Mouse (Mus musculus): ENCODE results near the gene Fau. TPM values are rescaled to one million over a fixed set of nuclear protein-coding genes. Genes with fewer than 3 reads are reported as not detected.

Fau gene
- 1,017 and 1,054 TPM in 2 replicates for polyA plus RNA-seq (2014; fragmentation: Nextera tagmentation; extraction: Ambion mirVana)

GRCm38 (mm10) chr19:6057313-6058096 lies at the start of gene Fau, which contains the start of gene Mrpl49:
Gene Fau, plus strand, starts transcription at chr19:6057844.
Gene Mrpl49, minus strand, starts transcription at chr19:6057785.
- under 1% methylated on average over 63 of the region's 63 CpGs for WGBS
- peaks cover 56% of the 10 kb centered on the region for H3K36me3 ChIP-seq (ENCODE audit: control insufficient read depth, insufficient read depth, low read length)
- DNase-seq (ENCODE audit: low spot score), result peak; percentile 97
- ATAC-seq (replicated peaks; ENCODE audit: low FRiP score, low TSS enrichment, low read depth), result peak; percentile 80
- H3K9me3 ChIP-seq (ENCODE audit: control insufficient read depth, low read length), result no peaks in the 10 kb centered on the region
- H3K4me1 ChIP-seq (replicated peaks; ENCODE audit: control insufficient read depth, insufficient read depth, low read length), result peaks cover 24% of the 10 kb centered on the region
- peak within 1 kb of the TSS; percentile 92 for H3K4me3 ChIP-seq (ENCODE audit: low read depth, low read length)
- H3K9ac ChIP-seq (ENCODE audit: low read length), result peak within 1 kb of the TSS; percentile 90
- H3K27me3 ChIP-seq (replicated peaks; ENCODE audit: control insufficient read depth, insufficient read depth, low read length), result no peaks in the 10 kb centered on the region
- H3K4me2 ChIP-seq (ENCODE audit: low read length), result peak within 1 kb of the TSS; percentile 94
- H3K27ac ChIP-seq (ENCODE audit: low read depth), result peak within 1 kb of the TSS; percentile 74

GRCm38 (mm10) chr19:6009137-6009536 lies 48.5 kb upstream of the Fau start:
- Histone ChIP-seq H3K9me3 (ENCODE audit: control insufficient read depth, low read length) (no peaks in the 10 kb centered on the region), H3K27ac (ENCODE audit: low read depth) (no peak overlapping the region), H3K9ac (ENCODE audit: low read length) (no peak overlapping the region), H3K4me1 (replicated peaks; ENCODE audit: control insufficient read depth, insufficient read depth, low read length) (0 out of 2 replicates have a peak, but pooled peaks cover 3% of the 10 kb centered on the region), H3K27me3 (replicated peaks; ENCODE audit: control insufficient read depth, insufficient read depth, low read length) (no peaks in the 10 kb centered on the region), H3K4me2 (ENCODE audit: low read length) (no peak overlapping the region), H3K36me3 (ENCODE audit: control insufficient read depth, insufficient read depth, low read length) (no peaks in the 10 kb centered on the region), H3K4me3 (ENCODE audit: low read depth, low read length) (no peak overlapping the region)
- ATAC-seq (replicated peaks; ENCODE audit: low FRiP score, low TSS enrichment, low read depth) (no peak), DNase-seq (ENCODE audit: low spot score) (no peak)
- WGBS, result 77% methylated on average over 8 of the region's 8 CpGs

- DNase-seq (ENCODE audit: low spot score), result no peak
- Histone ChIP-seq H3K4me2 (ENCODE audit: low read length) (no peak overlapping the region), H3K4me1 (replicated peaks; ENCODE audit: control insufficient read depth, insufficient read depth, low read length) (peaks cover 6% of the 10 kb centered on the region; the same call in 1 of the 2 replicates), H3K27ac (ENCODE audit: low read depth) (no peak overlapping the region), H3K4me3 (ENCODE audit: low read depth, low read length) (no peak overlapping the region), H3K27me3 (replicated peaks; ENCODE audit: control insufficient read depth, insufficient read depth, low read length) (peaks cover 9% of the 10 kb centered on the region; the same call in 1 of the 2 replicates), H3K9ac (ENCODE audit: low read length) (no peak overlapping the region), H3K9me3 (ENCODE audit: control insufficient read depth, low read length) (no peaks in the 10 kb centered on the region), H3K36me3 (ENCODE audit: control insufficient read depth, insufficient read depth, low read length) (no peaks in the 10 kb centered on the region)
- 94% methylated on average over 10 of the region's 10 CpGs for WGBS
- ATAC-seq (replicated peaks; ENCODE audit: low FRiP score, low TSS enrichment, low read depth), result no peak
These were observed 44.0 kb upstream of the Fau start for GRCm38 (mm10) chr19:6013691-6014090.

- H3K4me1 ChIP-seq (replicated peaks; ENCODE audit: control insufficient read depth, insufficient read depth, low read length), result peaks cover 6% of the 10 kb centered on the region; the same call in 1 of the 2 replicates
- ATAC-seq (replicated peaks; ENCODE audit: low FRiP score, low TSS enrichment, low read depth) (peak; percentile 83), DNase-seq (ENCODE audit: low spot score) (peak; percentile 76)
- H3K4me3 ChIP-seq (ENCODE audit: low read depth, low read length), result peak overlapping the region; percentile 54
- 2% methylated on average over 17 of the region's 18 CpGs for WGBS
- H3K4me2 ChIP-seq (ENCODE audit: low read length), result peak overlapping the region; percentile 91
- 0 out of 2 replicates have a peak overlapping the region, but pooled peaks have one; percentile 29 for H3K27ac ChIP-seq (ENCODE audit: low read depth)
- H3K9me3 ChIP-seq (ENCODE audit: control insufficient read depth, low read length), result no peaks in the 10 kb centered on the region
- no peaks in the 10 kb centered on the region for H3K36me3 ChIP-seq (ENCODE audit: control insufficient read depth, insufficient read depth, low read length)
- peak overlapping the region; percentile 57 for H3K9ac ChIP-seq (ENCODE audit: low read length)
- H3K27me3 ChIP-seq (replicated peaks; ENCODE audit: control insufficient read depth, insufficient read depth, low read length), result peaks cover 9% of the 10 kb centered on the region; the same call in 1 of the 2 replicates
These were observed 42.6 kb upstream of the Fau start for GRCm38 (mm10) chr19:6014991-6015510.

GRCm38 (mm10) chr19:6015511-6016315 lies 41.9 kb upstream of the Fau start, which contains the start of gene Capn1:
Gene Capn1, minus strand, starts transcription at chr19:6015897.
- no peaks in the 10 kb centered on the region for H3K9me3 ChIP-seq (ENCODE audit: control insufficient read depth, low read length)
- H3K4me2 ChIP-seq (ENCODE audit: low read length), result peak within 1 kb of the TSS; percentile 91
- WGBS, result 3% methylated on average over 40 of the region's 40 CpGs
- H3K4me3 ChIP-seq (ENCODE audit: low read depth, low read length), result peak within 1 kb of the TSS; percentile 54
- H3K9ac ChIP-seq (ENCODE audit: low read length), result peak within 1 kb of the TSS; percentile 57
- H3K27ac ChIP-seq (ENCODE audit: low read depth), result peak within 1 kb of the TSS; percentile 29; the same call in 1 of the 2 replicates
- H3K4me1 ChIP-seq (replicated peaks; ENCODE audit: control insufficient read depth, insufficient read depth, low read length), result peaks cover 6% of the 10 kb centered on the region; the same call in 1 of the 2 replicates
- no peaks in the 10 kb centered on the region for H3K36me3 ChIP-seq (ENCODE audit: control insufficient read depth, insufficient read depth, low read length)
- peak; percentile 70 for ATAC-seq (replicated peaks; ENCODE audit: low FRiP score, low TSS enrichment, low read depth)
- peak; percentile 88 for DNase-seq (ENCODE audit: low spot score)
- H3K27me3 ChIP-seq (replicated peaks; ENCODE audit: control insufficient read depth, insufficient read depth, low read length), result peaks cover 9% of the 10 kb centered on the region; the same call in 1 of the 2 replicates

- 52% methylated on average over 7 of the region's 7 CpGs for WGBS
These were observed 41.1 kb upstream of the Fau start for GRCm38 (mm10) chr19:6016532-6016931.

GRCm38 (mm10) chr19:6018142-6019089 lies 39.2 kb upstream of the Fau start:
- WGBS, result 28% methylated on average over 15 of the region's 15 CpGs
- ATAC-seq (replicated peaks; ENCODE audit: low FRiP score, low TSS enrichment, low read depth), result no peak

More at GRCm38 (mm10) chr19:6016532-6016931, 41.1 kb upstream of the Fau start:
- ATAC-seq (replicated peaks; ENCODE audit: low FRiP score, low TSS enrichment, low read depth), result no peak
- no peak overlapping the region for H3K4me3 ChIP-seq (ENCODE audit: low read depth, low read length)
- H3K27ac ChIP-seq (ENCODE audit: low read depth), result no peak overlapping the region
- peaks cover 6% of the 10 kb centered on the region; the same call in 1 of the 2 replicates for H3K4me1 ChIP-seq (replicated peaks; ENCODE audit: control insufficient read depth, insufficient read depth, low read length)
- DNase-seq (ENCODE audit: low spot score), result no peak
- no peaks in the 10 kb centered on the region for H3K36me3 ChIP-seq (ENCODE audit: control insufficient read depth, insufficient read depth, low read length)
- H3K9me3 ChIP-seq (ENCODE audit: control insufficient read depth, low read length), result no peaks in the 10 kb centered on the region
- H3K27me3 ChIP-seq (replicated peaks; ENCODE audit: control insufficient read depth, insufficient read depth, low read length), result peaks cover 9% of the 10 kb centered on the region; the same call in 1 of the 2 replicates
- no peak overlapping the region for H3K4me2 ChIP-seq (ENCODE audit: low read length)
- no peak overlapping the region for H3K9ac ChIP-seq (ENCODE audit: low read length)

More at GRCm38 (mm10) chr19:6018142-6019089, 39.2 kb upstream of the Fau start:
- peaks cover 9% of the 10 kb centered on the region; the same call in 1 of the 2 replicates for H3K27me3 ChIP-seq (replicated peaks; ENCODE audit: control insufficient read depth, insufficient read depth, low read length)
- H3K4me1 ChIP-seq (replicated peaks; ENCODE audit: control insufficient read depth, insufficient read depth, low read length), result peaks cover 6% of the 10 kb centered on the region; the same call in 1 of the 2 replicates
- H3K4me3 ChIP-seq (ENCODE audit: low read depth, low read length), result no peak overlapping the region
- no peak overlapping the region for H3K9ac ChIP-seq (ENCODE audit: low read length)
- no peaks in the 10 kb centered on the region for H3K36me3 ChIP-seq (ENCODE audit: control insufficient read depth, insufficient read depth, low read length)
- H3K27ac ChIP-seq (ENCODE audit: low read depth), result no peak overlapping the region
- DNase-seq (ENCODE audit: low spot score), result peak; percentile 88
- no peaks in the 10 kb centered on the region for H3K9me3 ChIP-seq (ENCODE audit: control insufficient read depth, low read length)
- H3K4me2 ChIP-seq (ENCODE audit: low read length), result no peak overlapping the region

Measured in intestine, embryonic 14.5 days (tissue).